Mouse (Mus musculus) hindbrain, embryonic 11.5 days (tissue): ENCODE measurements around the gene Unc45a. TPM values are rescaled to one million over a fixed set of nuclear protein-coding genes. Genes with fewer than 3 reads are reported as not detected.

Experiments used
- ATAC-seq: fragments of 200-750 bp; cut with Nextera tagmentation; 2 replicates; pipeline ENCODE4 v1.8.0; 2017; ENCODE audit warnings: mild to moderate bottlenecking, moderate TSS enrichment, moderate library complexity; ENCODE audit not compliant: low FRiP score
- DNase-seq: peaks from one replicate; pipeline ENCODE4 v3.0.0-alpha.2; 2015; ENCODE audit warnings: low spot score
- H3K27ac ChIP-seq: fragments of 300-500 bp; sonication (generic); 2 replicates; pipeline ENCODE4 v1.5.1; 2014; ENCODE audit warnings: mild to moderate bottlenecking, low read depth, low read length
- H3K27me3 ChIP-seq: fragments of 300-500 bp; sonication (generic); 2 replicates; pipeline ENCODE4 v1.6.1; 2014; ENCODE audit warnings: mild to moderate bottlenecking, low read length, moderate library complexity, mixed read lengths; ENCODE audit not compliant: control insufficient read depth, insufficient read depth
- H3K36me3 ChIP-seq: fragments of 300-500 bp; sonication (generic); 2 replicates; pipeline ENCODE4 v1.6.1; 2014; ENCODE audit warnings: mild to moderate bottlenecking, low read length, moderate library complexity, mixed read lengths; ENCODE audit not compliant: control insufficient read depth, insufficient read depth
- H3K4me1 ChIP-seq: fragments of 300-500 bp; sonication (generic); replicated peaks from 2 replicates; pipeline ENCODE4 v1.6.1; 2014; ENCODE audit warnings: low read length, mixed read lengths; ENCODE audit not compliant: control insufficient read depth, insufficient read depth
- H3K4me2 ChIP-seq: fragments of 300-500 bp; sonication (generic); replicated peaks from 2 replicates; pipeline ENCODE4 v1.6.1; 2014; ENCODE audit warnings: mild to moderate bottlenecking, low read depth, low read length
- H3K4me3 ChIP-seq: fragments of 300-500 bp; sonication (generic); 2 replicates; pipeline ENCODE4 v1.5.1; 2014; ENCODE audit warnings: low read depth, low read length
- H3K9ac ChIP-seq: fragments of 300-500 bp; sonication (generic); 2 replicates; pipeline ENCODE4 v1.6.1; 2014; ENCODE audit warnings: low read depth, low read length
- H3K9me3 ChIP-seq: fragments of 300-500 bp; sonication (generic); 2 replicates; pipeline ENCODE4 v1.6.1; 2016; ENCODE audit warnings: low read length; ENCODE audit not compliant: control insufficient read depth
- WGBS: fragments of 180-500 bp; shearing (Covaris S2); extraction: QIAGEN DNeasy Blood & Tissue Kit; methylation state at CpG from one replicate; pipeline ENCODE4 v1.1.7; 2014; 5-methylcytosine and 5-hydroxymethylcytosine counted together
- polyA plus RNA-seq: library from polyadenylated mRNA; unstranded; fragments of >200 nt; fragmentation: Nextera tagmentation; extraction: Ambion mirVana; gene quantifications from 2 replicates; pipeline ENCODE4 v1.2.1, GENCODE M21; 2014

The Unc45a gene
- polyA plus RNA-seq, 1 experiment from 2014 or later, result 23.4 TPM

GRCm38 (mm10) chr7:80276374-80276773 is 64.4 kb downstream of the Unc45a start:
- H3K9me3 ChIP-seq, result peaks cover 9% of the 10 kb centered on the region
- peaks cover 21% of the 10 kb centered on the region for H3K36me3 ChIP-seq
- H3K9ac ChIP-seq, result no peak overlapping the region
- DNase-seq (no peak), ATAC-seq (no peak)
- no peak overlapping the region for H3K27ac ChIP-seq
- WGBS, result 98% methylated on average over 4 of the region's 4 CpGs
- no peaks in the 10 kb centered on the region for H3K4me1 ChIP-seq
- H3K4me2 ChIP-seq, result no peak overlapping the region
- no peak overlapping the region for H3K4me3 ChIP-seq
- no peaks in the 10 kb centered on the region for H3K27me3 ChIP-seq

Other genes with a start within 250 kb of the Unc45a start
- gene Idh2, start 225.6 kb downstream of the Unc45a start, polyA plus RNA-seq, result 331 and 352 TPM in 2 replicates
- gene Sema4b, start 154.2 kb downstream of the Unc45a start, polyA plus RNA-seq, result 10.5 and 15.6 TPM in 2 replicates
- gene Cib1, start 108.2 kb downstream of the Unc45a start, polyA plus RNA-seq, result 58.9 and 61.7 TPM in 2 replicates
- 5.0 and 5.6 TPM in 2 replicates for gene Gdpgp1, start 108.1 kb downstream of the Unc45a start, polyA plus RNA-seq
- gene Ttll13, start 94.6 kb downstream of the Unc45a start, polyA plus RNA-seq, result 1.1 and 1.4 TPM in 2 replicates
- gene Ngrn, start 79.8 kb downstream of the Unc45a start, polyA plus RNA-seq, result 49.5 and 51.6 TPM in 2 replicates
- gene Vps33b, start 71.4 kb downstream of the Unc45a start, polyA plus RNA-seq, result 16.6 and 25.2 TPM in 2 replicates
- 182 and 190 TPM in 2 replicates for gene Prc1, start 46.6 kb downstream of the Unc45a start, polyA plus RNA-seq
- gene Rccd1, start 16.6 kb downstream of the Unc45a start, polyA plus RNA-seq, result 10.1 and 11.7 TPM in 2 replicates
- 18.4 and 25.3 TPM in 2 replicates for gene Hddc3, start 2.1 kb upstream of the Unc45a start, polyA plus RNA-seq
- 7.7 and 9.8 TPM in 2 replicates for gene Man2a2, start 30.4 kb upstream of the Unc45a start, polyA plus RNA-seq
- 5.8 and 9.5 TPM in 2 replicates for gene Fes, start 46.9 kb upstream of the Unc45a start, polyA plus RNA-seq
- 3.4 and 4.1 TPM in 2 replicates for gene Furin, start 64.4 kb upstream of the Unc45a start, polyA plus RNA-seq
- gene Blm, start 194.1 kb upstream of the Unc45a start, polyA plus RNA-seq, result 33.7 and 34.0 TPM in 2 replicates